Comparison of ENCODE assay signal across 10 mouse cellular contexts in genomic region chr17:34109806-34110195, GRCm38 (mm10). TPM values are rescaled to one million over a fixed set of nuclear protein-coding genes. Genes with fewer than 3 reads are reported as not detected.
A peak's percentile ranks its signal among the peaks of the same experiment; 100 is the strongest.
DNase-seq lines count a peak whose midpoint lies in the region; ATAC-seq and TF ChIP-seq lines count a peak whose summit lies in the region.
"Had no signal": no experiment of that assay in that cellular context is flagged by ENCODE, and none has a peak within 500 bp of the region (broad histone marks: within the 10 kb centered on the region; RNA-seq: fewer than 3 reads in every experiment).

No protein-coding gene starts in this region.

- H3K4me1 ChIP-seq in liver, embryonic 11.5 days (replicated peaks; ENCODE audit: control insufficient read depth, insufficient read depth, low read length), result no peaks in the 10 kb centered on the region
- H3K4me1 ChIP-seq in liver, postnatal 0 days (ENCODE audit: insufficient read depth), result no peaks in the 10 kb centered on the region; the same call in none of the 2 replicates
- H3K4me1 ChIP-seq in embryonic facial prominence, embryonic 13.5 days, result peaks cover 5% of the 10 kb centered on the region
- no peaks in the 10 kb centered on the region for H3K4me1 ChIP-seq in hindbrain, postnatal 0 days (ENCODE audit: insufficient read depth, low read length)

- no peak overlapping the region for H3K9ac ChIP-seq in liver, embryonic 11.5 days (ENCODE audit: low read depth, low read length)
- no peak overlapping the region for H3K9ac ChIP-seq in liver, postnatal 0 days (replicated peaks)
- no peak overlapping the region for H3K9ac ChIP-seq in embryonic facial prominence, embryonic 13.5 days
- H3K9ac ChIP-seq in hindbrain, postnatal 0 days (replicated peaks; ENCODE audit: low read length), result no peak overlapping the region

- no peaks in the 10 kb centered on the region for H3K27me3 ChIP-seq in liver, embryonic 11.5 days (replicated peaks; ENCODE audit: control insufficient read depth, insufficient read depth, low read length)
- H3K27me3 ChIP-seq in liver, postnatal 0 days (ENCODE audit: insufficient read depth, low read length), result no peaks in the 10 kb centered on the region
- H3K27me3 ChIP-seq in embryonic facial prominence, embryonic 13.5 days, result no peaks in the 10 kb centered on the region
- H3K27me3 ChIP-seq in hindbrain, postnatal 0 days (ENCODE audit: insufficient read depth, low read length), result no peaks in the 10 kb centered on the region
- no peaks in the 10 kb centered on the region for H3K27me3 ChIP-seq in myocyte (ENCODE audit: control insufficient read depth, insufficient read depth, insufficient read length)

- H3K27ac ChIP-seq in liver, embryonic 11.5 days (ENCODE audit: low read depth, low read length), result peak overlapping the region; percentile 45; the same call in 1 of the 2 replicates
- H3K27ac ChIP-seq in liver, postnatal 0 days (ENCODE audit: low read depth), result no peak overlapping the region
- H3K27ac ChIP-seq in embryonic facial prominence, embryonic 13.5 days, result peak overlapping the region; percentile 51; the same call in 1 of the 2 replicates
- H3K27ac ChIP-seq in hindbrain, postnatal 0 days, result peak overlapping the region; percentile 51

- H3K9me3 ChIP-seq in liver, embryonic 11.5 days (ENCODE audit: control insufficient read depth, low read length), result no peaks in the 10 kb centered on the region
- no peaks in the 10 kb centered on the region for H3K9me3 ChIP-seq in liver, postnatal 0 days (ENCODE audit: low read length)
- no peaks in the 10 kb centered on the region for H3K9me3 ChIP-seq in embryonic facial prominence, embryonic 13.5 days
- no peaks in the 10 kb centered on the region for H3K9me3 ChIP-seq in hindbrain, postnatal 0 days (ENCODE audit: low read length)

- no peak overlapping the region for H3K4me2 ChIP-seq in liver, embryonic 11.5 days
- H3K4me2 ChIP-seq in liver, postnatal 0 days (ENCODE audit: low read depth, low read length), result no peak overlapping the region
- H3K4me2 ChIP-seq in embryonic facial prominence, embryonic 13.5 days, result no peak overlapping the region
- H3K4me2 ChIP-seq in hindbrain, postnatal 0 days (ENCODE audit: low read depth, low read length), result no peak overlapping the region
- H3K4me2 ChIP-seq in myocyte (ENCODE audit: low read depth), result no peak overlapping the region

- no peak overlapping the region for H3ac ChIP-seq in myocyte (ENCODE audit: control insufficient read depth, insufficient read length)

- no peak for DNase-seq in liver, embryonic 11.5 days (ENCODE audit: low spot score)
- DNase-seq in liver, postnatal 0 days, result no peak
- peak; percentile 35 for DNase-seq in hindbrain, postnatal 0 days (ENCODE audit: low spot score)
- DNase-seq in gastrocnemius, adult 18-20 months (ENCODE audit: low spot score), result no peak
- no peak for DNase-seq in urinary bladder, postnatal 25 days (ENCODE audit: low spot score)
- no peak for DNase-seq in ovary, adult 18-20 months (ENCODE audit: low spot score)
- DNase-seq: right cerebral cortex, adult 18-20 months had no signal

- 74% methylated on average over 3 of the region's 3 CpGs for WGBS in liver, embryonic 11.5 days
- 65% methylated on average over 3 of the region's 3 CpGs for WGBS in liver, postnatal 0 days (ENCODE audit: insufficient replicate concordance)
- 62% methylated on average over 3 of the region's 3 CpGs for WGBS in embryonic facial prominence, embryonic 13.5 days
- WGBS in hindbrain, postnatal 0 days, result 64% methylated on average over 3 of the region's 3 CpGs

- no peak for ATAC-seq in liver, embryonic 11.5 days (replicated peaks; ENCODE audit: low FRiP score)
- no peak for ATAC-seq in liver, postnatal 0 days
- ATAC-seq in embryonic facial prominence, embryonic 13.5 days (ENCODE audit: insufficient number of reproducible peaks, insufficient read depth, low FRiP score, low TSS enrichment, low read depth), result no peak
- peak; percentile 55 for ATAC-seq in hindbrain, postnatal 0 days

- no peak for TF ChIP-seq EP300 in liver, postnatal 0 days (IDR thresholded peaks at IDR 0.05; ENCODE audit: low read depth)

- TF ChIP-seq CTCF in liver, postnatal 0 days (IDR thresholded peaks at IDR 0.05; ENCODE audit: low read depth), result no peak
- TF ChIP-seq CTCF in hindbrain, postnatal 0 days (IDR thresholded peaks at IDR 0.05; ENCODE audit: low read depth), result no peak

- peaks cover 7% of the 10 kb centered on the region for H3K79me2 ChIP-seq in myocyte (ENCODE audit: control insufficient read depth, insufficient read depth)

- no peak overlapping the region for H3K4me3 ChIP-seq in liver, embryonic 11.5 days (ENCODE audit: low read depth, low read length)
- H3K4me3 ChIP-seq in liver, postnatal 0 days (ENCODE audit: low read depth, low read length), result no peak overlapping the region
- no peak overlapping the region for H3K4me3 ChIP-seq in embryonic facial prominence, embryonic 13.5 days
- H3K4me3 ChIP-seq in hindbrain, postnatal 0 days (ENCODE audit: low read length), result no peak overlapping the region
- H3K4me3 ChIP-seq in myocyte, result no peak overlapping the region

- TF ChIP-seq POLR2A in myocyte (IDR thresholded peaks at IDR 0.05; ENCODE audit: insufficient read length, low read depth), result no peak

- H3K36me3 ChIP-seq in liver, embryonic 11.5 days (ENCODE audit: control insufficient read depth, insufficient read depth, low read length), result peaks cover 43% of the 10 kb centered on the region
- peaks cover 52% of the 10 kb centered on the region for H3K36me3 ChIP-seq in liver, postnatal 0 days (replicated peaks; ENCODE audit: insufficient read depth, low read length)
- H3K36me3 ChIP-seq in embryonic facial prominence, embryonic 13.5 days, result peaks cover 59% of the 10 kb centered on the region
- H3K36me3 ChIP-seq in hindbrain, postnatal 0 days (ENCODE audit: insufficient read depth, low read length), result peaks cover 46% of the 10 kb centered on the region
- peaks cover 37% of the 10 kb centered on the region for H3K36me3 ChIP-seq in myocyte (ENCODE audit: control insufficient read depth, insufficient read depth)

TF ChIP-seq in myocyte, 11 proteins besides CTCF, POLR2A, EP300 and RAD21:
- TF ChIP-seq POLR2AphosphoS2 (IDR thresholded peaks at IDR 0.05; ENCODE audit: insufficient read length, low read depth) (peak; percentile 19), E2F4 (IDR thresholded peaks at IDR 0.05; ENCODE audit: insufficient read depth) (no peak)

RNA-seq across cellular contexts. Expression of gene H2-DMa, which starts 9.5 kb away (rescaled TPM):
- 5.6 and 5.9 TPM in 2 replicates for polyA plus RNA-seq in liver, embryonic 11.5 days (2014; fragmentation: Nextera tagmentation; extraction: Ambion mirVana)
- 9.7 and 11.9 TPM in 2 replicates for polyA plus RNA-seq in liver, postnatal 0 days (2015; fragmentation: Nextera tagmentation; extraction: Ambion mirVana)
- polyA plus RNA-seq in embryonic facial prominence, embryonic 13.5 days (2015; fragmentation: Nextera tagmentation; extraction: Ambion mirVana), result 17.2 and 17.6 TPM in 2 replicates
- total RNA-seq in hindbrain, postnatal 0 days (2014; rRNA removed), result 30.9 and 31.3 TPM in 2 replicates
- polyA plus RNA-seq in hindbrain, postnatal 0 days (2015; fragmentation: Nextera tagmentation; extraction: Ambion mirVana), result 23.5 and 24.1 TPM in 2 replicates
- 7.2 TPM for polyA plus RNA-seq in myocyte (2012; fragmentation: generic; extraction: Trizol)
- total RNA-seq in gastrocnemius, adult 18-20 months (2021), result 1 to 10 TPM; 2.6 to 3.2 TPM

RNA-seq across cellular contexts. Expression of gene Brd2, which starts 12.6 kb away (rescaled TPM):
- polyA plus RNA-seq in liver, embryonic 11.5 days (2014; fragmentation: Nextera tagmentation; extraction: Ambion mirVana), result 86.1 and 90.8 TPM in 2 replicates
- polyA plus RNA-seq in liver, postnatal 0 days (2015; fragmentation: Nextera tagmentation; extraction: Ambion mirVana), result 29.2 and 32.5 TPM in 2 replicates
- polyA plus RNA-seq in embryonic facial prominence, embryonic 13.5 days (2015; fragmentation: Nextera tagmentation; extraction: Ambion mirVana), result 122 and 142 TPM in 2 replicates
- total RNA-seq in hindbrain, postnatal 0 days (2014; rRNA removed), result 180 and 195 TPM in 2 replicates
- 101 and 108 TPM in 2 replicates for polyA plus RNA-seq in hindbrain, postnatal 0 days (2015; fragmentation: Nextera tagmentation; extraction: Ambion mirVana)
- polyA plus RNA-seq in myocyte (2012; fragmentation: generic; extraction: Trizol), result 90.1 TPM
- 10 to 100 TPM; 71.6 to 77.3 TPM for total RNA-seq in gastrocnemius, adult 18-20 months (2021)

RNA-seq across cellular contexts. Expression of gene H2-Oa, which starts 17.7 kb away (rescaled TPM):
- polyA plus RNA-seq in liver, embryonic 11.5 days (2014; fragmentation: Nextera tagmentation; extraction: Ambion mirVana), result 0.26 and 0.56 TPM in 2 replicates
- polyA plus RNA-seq in liver, postnatal 0 days (2015; fragmentation: Nextera tagmentation; extraction: Ambion mirVana), result 0.72 and 0.85 TPM in 2 replicates
- 0.48 and 0.65 TPM in 2 replicates for polyA plus RNA-seq in embryonic facial prominence, embryonic 13.5 days (2015; fragmentation: Nextera tagmentation; extraction: Ambion mirVana)
- not detected in 2 replicates for total RNA-seq in hindbrain, postnatal 0 days (2014; rRNA removed)
- polyA plus RNA-seq in hindbrain, postnatal 0 days (2015; fragmentation: Nextera tagmentation; extraction: Ambion mirVana), result 0.23 and 0.31 TPM in 2 replicates
- 0.07 TPM for polyA plus RNA-seq in myocyte (2012; fragmentation: generic; extraction: Trizol)
- total RNA-seq in gastrocnemius, adult 18-20 months (2021), result not detected
- polyA plus RNA-seq: heart, embryonic 14.5 days had no signal

RNA-seq across cellular contexts. Expression of gene H2-DMb2, which starts 33.3 kb away (rescaled TPM):
- 0.32 and 0.34 TPM in 2 replicates for polyA plus RNA-seq in liver, embryonic 11.5 days (2014; fragmentation: Nextera tagmentation; extraction: Ambion mirVana)
- polyA plus RNA-seq in liver, postnatal 0 days (2015; fragmentation: Nextera tagmentation; extraction: Ambion mirVana), result 1.9 and 2.1 TPM in 2 replicates
- 0.67 and 1.1 TPM in 2 replicates for polyA plus RNA-seq in embryonic facial prominence, embryonic 13.5 days (2015; fragmentation: Nextera tagmentation; extraction: Ambion mirVana)
- 0.16 TPM in 1 of 2 replicates, not detected in the other for total RNA-seq in hindbrain, postnatal 0 days (2014; rRNA removed)
- 0.58 and 0.59 TPM in 2 replicates for polyA plus RNA-seq in hindbrain, postnatal 0 days (2015; fragmentation: Nextera tagmentation; extraction: Ambion mirVana)
- not detected for polyA plus RNA-seq in myocyte (2012; fragmentation: generic; extraction: Trizol)
- under 1 TPM; 0.17 to 0.53 TPM for total RNA-seq in gastrocnemius, adult 18-20 months (2021)

RNA-seq across cellular contexts. Expression of gene H2-DMb1, which starts 43.1 kb away (rescaled TPM):
- 0.19 and 0.43 TPM in 2 replicates for polyA plus RNA-seq in liver, embryonic 11.5 days (2014; fragmentation: Nextera tagmentation; extraction: Ambion mirVana)
- 3.9 and 4.0 TPM in 2 replicates for polyA plus RNA-seq in liver, postnatal 0 days (2015; fragmentation: Nextera tagmentation; extraction: Ambion mirVana)
- polyA plus RNA-seq in embryonic facial prominence, embryonic 13.5 days (2015; fragmentation: Nextera tagmentation; extraction: Ambion mirVana), result 2.0 and 2.6 TPM in 2 replicates
- total RNA-seq in hindbrain, postnatal 0 days (2014; rRNA removed), result 1.8 and 3.0 TPM in 2 replicates
- polyA plus RNA-seq in hindbrain, postnatal 0 days (2015; fragmentation: Nextera tagmentation; extraction: Ambion mirVana), result 1.4 and 1.8 TPM in 2 replicates
- polyA plus RNA-seq in myocyte (2012; fragmentation: generic; extraction: Trizol), result not detected
- total RNA-seq in gastrocnemius, adult 18-20 months (2021), result under 1 TPM; 0.16 to 0.78 TPM
